Mouse (Mus musculus) liver, embryonic 14.5 days (tissue): ENCODE measurements around the gene Fam241b.

Experiments
- CTCF ChIP-seq: IDR thresholded peaks from 2 replicates; pipeline ENCODE4 v1.5.1; 2016; ENCODE audit warnings: antibody characterized with exemption, low read depth, control low read depth
- EP300 ChIP-seq: IDR thresholded peaks from 2 replicates; pipeline ENCODE4 v1.6.1; 2016; ENCODE audit warnings: antibody characterized with exemption, low read depth

DNA sequence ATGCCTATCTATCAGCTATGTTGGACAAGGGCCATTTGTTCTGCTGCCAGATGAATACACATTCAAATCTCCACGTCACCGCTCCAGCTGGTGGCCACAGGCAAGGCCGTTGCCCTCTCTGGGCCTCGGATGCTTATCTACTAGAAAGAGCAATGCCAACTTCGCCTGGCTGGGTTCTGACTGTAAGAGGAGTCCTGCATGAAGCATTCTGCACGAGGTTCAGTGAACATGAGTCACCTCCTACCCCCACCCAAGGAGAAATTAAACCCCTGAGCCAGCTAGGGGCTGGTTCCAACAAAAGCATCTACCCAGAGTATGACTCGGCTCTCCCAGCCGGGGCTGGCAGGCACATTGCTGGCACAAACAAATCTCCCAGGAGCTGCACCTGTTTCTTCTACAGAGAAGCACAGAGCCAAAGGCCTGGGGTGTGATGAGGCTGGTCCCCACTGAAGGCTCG lies 49.0 kb upstream of the Fam241b start:
- TF ChIP-seq CTCF (no peak), EP300 (no peak)
